Mouse (Mus musculus) megakaryocyte, embryonic 14.5 days (primary cell): ENCODE measurements around the gene Ndufs2.

Source experiments
- FLI1 ChIP-seq: IDR thresholded peaks from 2 replicates; pipeline ENCODE4 v1.6.1; 2012; ENCODE audit warnings: low read length, inconsistent platforms, mixed read lengths
- GATA1 ChIP-seq: IDR thresholded peaks from 3 replicates; pipeline ENCODE4 v1.6.1; 2012; ENCODE audit warnings: mixed read lengths, low read length, inconsistent platforms, borderline replicate concordance

DNA sequence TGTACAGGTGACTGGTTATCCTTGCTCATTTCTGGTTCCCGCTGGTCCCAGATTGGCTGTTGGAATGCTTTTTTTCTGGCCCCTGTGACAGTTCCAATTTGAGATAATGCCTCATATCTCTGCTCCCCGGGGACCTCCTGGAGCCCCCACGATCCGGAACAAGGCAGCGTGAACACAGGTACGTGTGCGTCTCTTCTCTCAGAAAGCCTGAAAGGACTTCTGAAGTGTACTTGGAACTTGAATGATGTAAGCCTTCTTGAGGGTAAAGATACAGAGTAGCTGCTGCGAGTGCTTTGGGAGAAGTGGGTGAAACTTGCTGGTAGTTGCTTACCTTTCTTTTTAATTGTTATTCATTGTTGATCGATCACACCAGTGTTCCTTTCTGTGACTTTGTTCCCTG, 20.0 kb upstream of the Ndufs2 start:
- TF ChIP-seq FLI1 = no peak
- no peak for TF ChIP-seq GATA1
